Mouse (Mus musculus) MEL (cell line): ENCODE data around the gene Proca1. TPM values are rescaled to one million over a fixed set of nuclear protein-coding genes. Genes with fewer than 3 reads are reported as not detected.

Experiments used
- DNase-seq: peaks from one replicate; pipeline ENCODE4 v3.0.0; 2011; ENCODE audit warnings: low read depth, low spot score
- H3K27ac ChIP-seq: 2 replicates; pipeline ENCODE4 v1.5.1; 2012; ENCODE audit warnings: low read depth, mild to moderate bottlenecking, control low read depth, low read length, moderate library complexity; ENCODE audit not compliant: control insufficient read depth
- H3K27me3 ChIP-seq, 2 experiments: fragments of 150-350 bp in 1 of 2; sonication (generic) in 1 of 2; 2 replicates each; pipeline ENCODE4 v1.6.1; 2012; ENCODE audit warnings: low read length in 2 of 2, mild to moderate bottlenecking in 2 of 2, improper control_type of control experiment in 1 of 2, moderate library complexity in 1 of 2; ENCODE audit not compliant: insufficient read depth in 2 of 2, control insufficient read depth in 1 of 2
- H3K36me3 ChIP-seq, 2 experiments: 2 replicates each; pipeline ENCODE4 v1.6.1; 2012 to 2014; ENCODE audit warnings: low read length in 2 of 2, improper control_type of control experiment in 1 of 2, inconsistent platforms in 1 of 2, mild to moderate bottlenecking in 1 of 2; ENCODE audit not compliant: insufficient read depth in 2 of 2, control insufficient read depth in 1 of 2
- H3K4me1 ChIP-seq, 2 experiments: fragments of 150-350 bp in 1 of 2; sonication (generic) in 1 of 2; 2 replicates each; pipeline ENCODE4 v1.6.1; 2012; ENCODE audit warnings: low read length in 2 of 2, improper control_type of control experiment in 1 of 2, mild to moderate bottlenecking in 1 of 2; ENCODE audit not compliant: insufficient read depth in 2 of 2, control insufficient read depth in 1 of 2
- H3K4me3 ChIP-seq, 2 experiments: fragments of 150-350 bp in 1 of 2; sonication (generic) in 1 of 2; 2 replicates each; pipeline ENCODE4 v1.5.1; 2012; ENCODE audit warnings: low read depth in 2 of 2, low read length in 2 of 2, mild to moderate bottlenecking in 2 of 2, moderate library complexity in 2 of 2, control low read depth in 1 of 2, improper control_type of control experiment in 1 of 2; ENCODE audit not compliant: control insufficient read depth in 1 of 2, insufficient read depth in 1 of 2
- H3K79me2 ChIP-seq: 2 replicates; pipeline ENCODE4 v1.6.1; 2012; ENCODE audit warnings: mild to moderate bottlenecking, low read length, moderate library complexity; ENCODE audit not compliant: control insufficient read depth, poor library complexity, insufficient read depth
- H3K9ac ChIP-seq: 2 replicates; pipeline ENCODE4 v1.6.1; 2012; ENCODE audit warnings: low read depth, mild to moderate bottlenecking, control low read depth, low read length, moderate library complexity; ENCODE audit not compliant: control insufficient read depth, poor library complexity, severe bottlenecking
- H3K9me3 ChIP-seq: fragments of 150-350 bp; sonication (generic); replicated peaks from 2 replicates; pipeline ENCODE4 v1.6.1; 2012; ENCODE audit warnings: mild to moderate bottlenecking, low read length, improper control_type of control experiment, moderate library complexity; ENCODE audit not compliant: insufficient read depth
- BHLHE40 ChIP-seq: IDR thresholded peaks from 2 replicates; pipeline ENCODE4 v1.6.1; 2012; ENCODE audit warnings: low read depth, mild to moderate bottlenecking, inconsistent platforms, low read length, improper control_type of control experiment, borderline replicate concordance
- CHD1 ChIP-seq: IDR thresholded peaks from 2 replicates; pipeline ENCODE4 v1.6.1; 2012; ENCODE audit warnings: low read depth, mild to moderate bottlenecking, inconsistent platforms, low read length, improper control_type of control experiment
- CHD2 ChIP-seq: IDR thresholded peaks from 2 replicates; pipeline ENCODE4 v1.6.1; 2011; ENCODE audit warnings: low read length, improper control_type of control experiment
- GABPA ChIP-seq: IDR thresholded peaks from 2 replicates; pipeline ENCODE4 v1.6.1; 2012; ENCODE audit warnings: low read depth, mild to moderate bottlenecking, inconsistent platforms, low read length, improper control_type of control experiment, moderate library complexity
- GATA1 ChIP-seq: IDR thresholded peaks from 2 replicates; pipeline ENCODE4 v1.6.1; 2011; ENCODE audit warnings: low read depth, low read length, improper control_type of control experiment
- HCFC1 ChIP-seq: IDR thresholded peaks from 2 replicates; pipeline ENCODE4 v1.6.1; 2012; ENCODE audit warnings: low read depth, mild to moderate bottlenecking, inconsistent platforms, low read length, improper control_type of control experiment, moderate library complexity
- JUND ChIP-seq: IDR thresholded peaks from 2 replicates; pipeline ENCODE4 v1.6.1; 2011; ENCODE audit warnings: low read depth, mild to moderate bottlenecking, improper control_type of control experiment, low read length
- MEF2A ChIP-seq: IDR thresholded peaks from 2 replicates; pipeline ENCODE4 v1.6.1; 2014; ENCODE audit warnings: low read depth, mild to moderate bottlenecking, inconsistent platforms, low read length, improper control_type of control experiment; ENCODE audit not compliant: poor library complexity, insufficient replicate concordance, severe bottlenecking; ENCODE audit errors: extremely low read depth
- MXI1 ChIP-seq: IDR thresholded peaks from 2 replicates; pipeline ENCODE4 v1.6.1; 2011; ENCODE audit warnings: mild to moderate bottlenecking, low read depth, low read length, improper control_type of control experiment
- MYC ChIP-seq: IDR thresholded peaks from 2 replicates; pipeline ENCODE4 v1.6.1; 2011; ENCODE audit warnings: low read depth, mild to moderate bottlenecking, low read length, improper control_type of control experiment, moderate library complexity
- NELFE ChIP-seq: IDR thresholded peaks from 2 replicates; pipeline ENCODE4 v1.6.1; 2011; ENCODE audit warnings: low read depth, low read length, improper control_type of control experiment
- POLR2A ChIP-seq, 2 experiments: IDR thresholded peaks; 2 replicates each; pipeline ENCODE4 v1.6.1; 2011 to 2012; ENCODE audit warnings: low read length in 2 of 2, mild to moderate bottlenecking in 2 of 2, control low read depth in 1 of 2, improper control_type of control experiment in 1 of 2, low read depth in 1 of 2, moderate library complexity in 1 of 2; ENCODE audit not compliant: control insufficient read depth in 1 of 2, insufficient read depth in 1 of 2, poor library complexity in 1 of 2
- POLR2AphosphoS2 ChIP-seq: IDR thresholded peaks from 2 replicates; pipeline ENCODE4 v1.6.1; 2011; ENCODE audit warnings: low read length, improper control_type of control experiment
- RAD21 ChIP-seq: IDR thresholded peaks from 2 replicates; pipeline ENCODE4 v1.6.1; 2011; ENCODE audit warnings: mild to moderate bottlenecking, low read depth, low read length, improper control_type of control experiment
- RCOR1 ChIP-seq: IDR thresholded peaks from 2 replicates; pipeline ENCODE4 v1.6.1; 2012; ENCODE audit warnings: low read depth, mild to moderate bottlenecking, inconsistent platforms, low read length, improper control_type of control experiment
- SIN3A ChIP-seq: IDR thresholded peaks from 2 replicates; pipeline ENCODE4 v1.6.1; 2012; ENCODE audit warnings: low read length, improper control_type of control experiment, inconsistent platforms
- TAL1 ChIP-seq: IDR thresholded peaks from 2 replicates; pipeline ENCODE4 v1.6.1; 2012; ENCODE audit warnings: mild to moderate bottlenecking, inconsistent platforms, low read length, moderate library complexity, mixed read lengths
- TBP ChIP-seq: IDR thresholded peaks from 2 replicates; pipeline ENCODE4 v1.8.0; 2011; ENCODE audit warnings: low read depth, low read length, improper control_type of control experiment
- UBTF ChIP-seq: IDR thresholded peaks from 2 replicates; pipeline ENCODE4 v1.6.1; 2012; ENCODE audit warnings: low read depth, mild to moderate bottlenecking, inconsistent platforms, low read length, improper control_type of control experiment, moderate library complexity, borderline replicate concordance; ENCODE audit not compliant: insufficient read depth
- USF1 ChIP-seq: IDR thresholded peaks from 2 replicates; pipeline ENCODE4 v1.6.1; 2014; ENCODE audit warnings: low read depth, mild to moderate bottlenecking, inconsistent platforms, low read length, improper control_type of control experiment, moderate library complexity
- ZMIZ1 ChIP-seq: IDR thresholded peaks from 2 replicates; pipeline ENCODE4 v1.6.1; 2012; ENCODE audit warnings: low read depth, mild to moderate bottlenecking, inconsistent platforms, low read length, improper control_type of control experiment, moderate library complexity
- polyA plus RNA-seq, 2 experiments: library from polyadenylated mRNA; stranded (reverse) in 1 of 2; unstranded in 1 of 2; fragments of >175 nt in 1 of 2; fragments of >200 nt in 1 of 2; gene quantifications; 2 replicates each; pipeline versions ENCODE4 v1.2.1 to v1.2.4; 2012; ENCODE audit warnings: low replicate concordance in 2 of 2, low read depth in 1 of 2; ENCODE audit not compliant: insufficient read length in 2 of 2, insufficient read depth in 1 of 2, missing spikeins in 1 of 2
- total RNA-seq: library from RNA; depleted of rRNA; stranded (reverse); fragments of 300-350 nt; gene quantifications from 2 replicates; pipeline ENCODE4 v1.2.3, GENCODE M21; 2012

Gene Proca1
- total and polyA plus RNA-seq, 3 experiments, result 0.15 to 0.54 TPM; not detected in 1

DNA sequence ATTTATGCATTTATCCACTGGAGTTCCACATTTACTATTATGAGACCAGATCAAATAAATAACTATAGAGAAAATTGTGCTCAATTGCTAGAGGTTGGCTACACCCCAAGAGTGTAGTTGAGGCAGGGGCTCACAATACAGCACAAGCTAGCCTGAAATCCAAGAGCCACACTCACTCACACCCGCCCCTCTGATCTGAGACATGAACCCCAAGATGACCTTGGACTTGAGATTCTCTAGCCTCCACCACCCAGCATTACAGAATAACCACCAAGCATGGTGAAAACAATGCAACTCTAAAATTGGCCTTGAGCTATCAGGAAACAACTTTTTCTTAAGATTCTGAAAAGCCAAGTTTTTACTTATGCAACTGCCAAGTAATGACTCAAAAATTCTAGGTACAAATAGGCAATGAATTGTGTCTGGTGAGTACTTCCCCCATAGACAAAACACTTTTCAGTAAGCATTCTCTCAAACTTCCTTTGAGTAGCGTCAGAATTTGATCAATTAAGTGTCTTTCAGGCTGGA is 11.3 kb upstream of the Proca1 start:
- H3K27ac ChIP-seq, result peak overlapping the region; percentile 89
- no peaks in the 10 kb centered on the region for H3K9me3 ChIP-seq
- H3K36me3 ChIP-seq, result peaks cover 12 to 34% of the 10 kb centered on the region in 2 experiments
- peak overlapping the region; percentile 91 for H3K9ac ChIP-seq
- peaks cover 4 to 16% of the 10 kb centered on the region in 2 experiments; a peak in 3 of 4 replicates for H3K4me1 ChIP-seq
- TF ChIP-seq POLR2A (IDR thresholded peaks at IDR 0.05; ENCODE audit: control insufficient read depth in 1 of 2, insufficient read depth in 1 of 2, low read depth in 1 of 2, low read length in 2 of 2, poor library complexity in 1 of 2) (peak in 1 of 2 experiments; percentile 13; a peak in 3 of 4 replicates), CHD2 (no peak), RCOR1 (no peak), TBP (no peak), MXI1 (0 out of 2 replicates have a peak, but pooled peaks have one; percentile 36), HCFC1 (peak; percentile 38; the same call in 1 of the 2 replicates), CHD1 (no peak; the same call in 1 of the 2 replicates), MYC (no peak; the same call in 1 of the 2 replicates), MEF2A (no peak), SIN3A (peak; percentile 59; the same call in 1 of the 2 replicates), ZMIZ1 (0 out of 2 replicates have a peak, but pooled peaks have one; percentile 22), TAL1 (no peak), RAD21 (no peak), POLR2AphosphoS2 (no peak; the same call in 1 of the 2 replicates), BHLHE40 (no peak)
- H3K79me2 ChIP-seq, result peaks cover 32% of the 10 kb centered on the region
- DNase-seq, result peak; percentile 52
- no peaks in the 10 kb centered on the region for H3K27me3 ChIP-seq
- peak overlapping the region; percentile 62 to 72 for H3K4me3 ChIP-seq

DNA sequence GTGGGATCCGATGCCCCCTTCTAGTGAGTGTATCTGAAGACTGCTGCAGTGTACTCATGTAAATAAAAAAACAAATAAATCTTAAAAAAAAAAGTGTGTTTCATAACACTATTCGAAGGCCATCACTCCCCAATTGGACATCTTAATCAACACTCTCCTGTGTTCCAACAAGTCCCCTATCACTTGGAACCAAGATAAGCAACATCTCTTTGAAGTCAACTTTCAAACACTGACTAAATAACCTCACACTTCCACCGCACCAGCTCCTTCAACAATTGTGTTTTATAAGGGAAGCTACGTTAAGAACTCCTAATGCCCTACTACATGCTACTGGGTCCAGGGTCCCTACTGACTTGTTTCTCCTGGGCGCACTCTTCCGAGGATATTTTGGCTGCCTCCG is 10.7 kb upstream of the Proca1 start:
- DNase-seq, result peak; percentile 67
- TF ChIP-seq USF1 (no peak), GATA1 (peak; percentile 60; the same call in 1 of the 2 replicates), MXI1 (no peak), UBTF (no peak), BHLHE40 (no peak), JUND (no peak), CHD1 (0 out of 2 replicates have a peak, but pooled peaks have one; percentile 51), GABPA (no peak), TBP (0 out of 2 replicates have a peak, but pooled peaks have one; percentile 39), NELFE (no peak)
- H3K4me1 ChIP-seq, result peaks cover 4 to 16% of the 10 kb centered on the region in 2 experiments; a peak in 3 of 4 replicates

More for the DNA sequence above, 10.7 kb upstream of the Proca1 start:
- peak overlapping the region; percentile 91 for H3K9ac ChIP-seq
- H3K36me3 ChIP-seq, result peaks cover 12 to 34% of the 10 kb centered on the region in 2 experiments
- no peaks in the 10 kb centered on the region for H3K27me3 ChIP-seq
- peaks cover 32% of the 10 kb centered on the region for H3K79me2 ChIP-seq
- peak overlapping the region; percentile 62 to 72 for H3K4me3 ChIP-seq
- H3K27ac ChIP-seq, result peak overlapping the region; percentile 89
- H3K9me3 ChIP-seq, result no peaks in the 10 kb centered on the region
